Mouse (Mus musculus): ENCODE measurements around the gene Ndp. TPM values are rescaled to one million over a fixed set of nuclear protein-coding genes. Genes with fewer than 3 reads are reported as not detected.

The Ndp gene
- polyA plus RNA-seq, 1 experiment from 2014 or later = 0.45 TPM

GRCm38 (mm10) chrX:16846034-16846433 is 65.5 kb downstream of the Ndp start:
- Histone ChIP-seq H3K36me3 (no peaks in the 10 kb centered on the region), H3K4me2 (no peak overlapping the region), H3K4me1 (no peaks in the 10 kb centered on the region), H3K9ac (no peak overlapping the region), H3K4me3 (replicated peaks) (no peak overlapping the region), H3K27ac (no peak overlapping the region), H3K27me3 (replicated peaks) (no peaks in the 10 kb centered on the region), H3K9me3 (no peaks in the 10 kb centered on the region)
- ATAC-seq (ENCODE audit: insufficient read depth, low FRiP score, low read depth) = no peak
- 69% methylated on average over 2 of the region's 2 CpGs for WGBS

DNA sequence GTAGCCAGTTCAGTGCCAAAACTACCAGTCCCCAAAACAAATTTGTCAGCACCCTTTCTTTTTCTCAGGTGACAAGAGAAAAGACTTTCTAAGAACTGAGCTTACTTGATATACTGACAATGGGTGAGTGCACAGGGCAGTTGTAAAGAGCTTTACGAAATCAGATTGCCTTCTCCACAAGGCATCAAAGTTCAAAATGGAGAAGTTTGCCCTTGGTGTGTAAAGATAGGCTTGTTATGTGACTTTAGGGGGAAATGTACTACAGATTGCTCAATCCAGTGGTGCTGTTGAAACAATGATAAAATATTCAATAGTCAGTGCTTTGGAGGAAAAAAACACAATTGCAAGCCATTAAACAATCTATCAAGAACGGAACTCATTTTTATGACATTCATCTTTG is 70.1 kb downstream of the Ndp start:
- WGBS = 58% methylated on average over 2 of the region's 2 CpGs

DNA sequence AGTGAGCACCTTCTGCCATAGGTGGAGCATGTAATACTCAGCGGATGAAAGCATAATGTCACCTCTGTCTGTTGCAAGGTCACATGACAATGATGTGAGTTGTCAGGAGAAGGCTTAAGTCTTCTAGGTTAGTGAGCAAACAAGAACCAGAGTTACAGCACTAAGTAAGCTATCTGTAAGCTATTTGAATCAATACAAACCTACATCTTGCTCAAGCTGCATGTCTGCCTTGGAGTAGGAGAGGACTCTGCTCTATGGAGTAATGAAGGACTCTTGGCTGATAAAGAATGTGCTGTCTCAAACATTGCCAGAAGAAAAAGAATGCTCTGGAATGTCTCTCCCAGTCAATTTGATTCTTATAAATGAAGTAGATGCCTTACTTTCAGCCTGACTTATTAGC is 74.3 kb downstream of the Ndp start:
- H3K4me3 ChIP-seq (replicated peaks) = no peak overlapping the region
- H3K4me1 ChIP-seq = no peaks in the 10 kb centered on the region
- no peaks in the 10 kb centered on the region for H3K9me3 ChIP-seq
- no peak overlapping the region for H3K4me2 ChIP-seq
- no peak for ATAC-seq (ENCODE audit: insufficient read depth, low FRiP score, low read depth)
- WGBS = 83% methylated on average over 1 of the region's 1 CpGs
- H3K27ac ChIP-seq = no peak overlapping the region
- no peaks in the 10 kb centered on the region for H3K27me3 ChIP-seq (replicated peaks)
- H3K9ac ChIP-seq = no peak overlapping the region
- H3K36me3 ChIP-seq = no peaks in the 10 kb centered on the region

More for the DNA sequence above, 70.1 kb downstream of the Ndp start:
- no peaks in the 10 kb centered on the region for H3K27me3 ChIP-seq (replicated peaks)
- no peak overlapping the region for H3K4me3 ChIP-seq (replicated peaks)
- no peak overlapping the region for H3K4me2 ChIP-seq
- no peaks in the 10 kb centered on the region for H3K9me3 ChIP-seq
- H3K27ac ChIP-seq = no peak overlapping the region
- no peak overlapping the region for H3K9ac ChIP-seq
- no peak for ATAC-seq (ENCODE audit: insufficient read depth, low FRiP score, low read depth)
- H3K4me1 ChIP-seq = no peaks in the 10 kb centered on the region
- no peaks in the 10 kb centered on the region for H3K36me3 ChIP-seq

DNA sequence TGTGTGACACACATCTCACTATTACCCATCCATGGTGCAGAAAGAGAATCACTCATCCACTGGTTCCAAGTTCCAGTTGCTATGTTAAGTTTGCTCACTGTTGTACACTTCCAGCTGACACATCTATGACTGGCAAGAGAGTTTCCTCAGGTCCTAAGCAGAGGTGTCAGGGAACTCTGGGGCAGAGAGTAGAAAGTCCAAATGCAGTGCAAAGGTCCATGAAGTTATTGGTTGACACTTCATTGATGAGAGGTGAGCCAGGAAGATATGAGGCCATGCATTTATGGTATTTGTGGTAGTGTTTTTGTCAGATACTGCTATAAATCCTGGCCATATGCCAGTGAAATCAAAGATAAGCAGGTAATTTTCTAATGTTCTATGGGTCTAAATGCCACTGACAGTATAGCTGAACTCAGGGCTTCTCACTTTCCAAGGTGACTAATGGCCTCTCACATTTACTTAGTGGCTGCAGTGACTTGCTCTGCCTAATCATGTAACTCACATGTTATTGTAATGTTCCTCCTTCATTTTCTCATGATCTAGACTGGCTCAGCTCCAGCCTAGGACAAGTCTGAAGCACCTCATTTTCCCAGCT is 75.0 kb downstream of the Ndp start:
- H3K27me3 ChIP-seq (replicated peaks) = no peaks in the 10 kb centered on the region
- H3K4me1 ChIP-seq = no peaks in the 10 kb centered on the region
- ATAC-seq (ENCODE audit: insufficient read depth, low FRiP score, low read depth) = no peak
- H3K9me3 ChIP-seq = no peaks in the 10 kb centered on the region
- no peak overlapping the region for H3K4me2 ChIP-seq
- no peak overlapping the region for H3K9ac ChIP-seq
- no peak overlapping the region for H3K4me3 ChIP-seq (replicated peaks)
- H3K36me3 ChIP-seq = no peaks in the 10 kb centered on the region
- H3K27ac ChIP-seq = no peak overlapping the region

Other genes with a start within 250 kb of the Ndp start
- gene Maob, start 94.4 kb downstream of the Ndp start, polyA plus RNA-seq (2015; fragmentation: Nextera tagmentation; extraction: Ambion mirVana) = 38.1 and 42.8 TPM in 2 replicates